Mouse (Mus musculus) CD4-positive helper T cell, adult 2 months (primary cell): Measurements from ENCODE around the gene Pknox2.

ENCODE experiments used
- DNase-seq: peaks from one replicate; pipeline ENCODE4 v3.0.0-alpha.2; 2012; ENCODE audit warnings: low read depth, missing footprints, low spot score

Gene Pknox2

DNA sequence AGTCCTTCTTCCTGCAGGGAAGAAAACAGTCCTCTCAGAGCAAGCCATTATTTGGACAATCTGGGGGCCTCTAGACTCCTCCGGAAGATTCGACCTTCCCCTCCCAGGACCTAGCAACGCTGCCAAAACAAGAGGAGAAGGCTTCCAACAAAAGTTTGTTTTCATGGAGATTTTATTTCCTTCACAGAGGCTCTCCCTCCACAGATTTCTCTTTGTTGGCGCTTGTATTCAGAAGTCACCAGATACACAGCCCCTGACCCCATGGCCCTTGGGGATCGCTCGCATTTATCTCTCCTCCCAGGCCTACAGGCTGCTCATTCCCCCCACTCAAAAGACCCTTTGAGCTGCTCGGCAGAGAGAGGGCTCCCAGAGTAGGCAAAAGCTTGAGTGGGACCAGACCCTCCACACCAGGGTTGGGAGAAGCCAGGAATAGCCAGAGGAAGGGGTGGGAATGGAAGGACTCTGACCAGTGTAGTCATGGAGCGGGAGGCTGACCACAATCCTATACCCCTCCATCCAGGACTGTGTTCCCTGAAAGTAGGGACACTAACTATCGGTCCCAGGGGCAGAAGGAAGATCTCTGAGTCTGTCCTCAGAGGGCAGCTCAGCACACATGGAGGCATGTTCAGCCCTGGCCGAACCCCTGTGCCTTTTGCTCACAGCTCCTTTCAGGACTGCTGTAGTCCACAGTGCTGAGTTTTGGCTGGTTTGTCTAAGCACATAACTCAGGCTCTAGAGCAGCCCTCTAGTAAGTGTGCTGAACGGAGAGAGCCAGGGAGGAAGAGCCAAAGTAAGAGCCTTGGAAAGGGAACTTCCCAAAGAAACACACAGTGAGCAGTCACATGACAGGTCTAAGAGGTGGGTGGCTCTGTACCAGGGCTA is 45.9 kb downstream of the Pknox2 start:
- peak; percentile 3 for DNase-seq

DNA sequence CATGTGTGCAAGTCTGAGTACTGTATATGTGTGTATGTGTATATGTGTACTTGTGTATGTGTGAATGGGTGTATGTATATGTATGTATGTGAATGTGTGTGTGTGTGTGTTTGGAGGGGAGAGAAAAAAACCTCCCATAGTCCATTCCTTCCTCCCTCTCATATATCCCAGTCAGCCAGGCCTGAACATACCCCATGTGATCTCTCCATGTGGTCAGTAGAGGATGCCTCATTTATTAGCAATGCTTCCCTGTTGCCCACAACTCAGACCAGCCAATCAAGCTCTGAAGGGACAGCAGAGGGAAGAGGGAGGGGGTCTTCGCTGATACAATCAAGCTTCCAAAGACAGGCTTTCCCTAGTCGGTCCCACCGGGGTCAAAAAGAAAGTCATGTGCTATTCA is 47.6 kb downstream of the Pknox2 start:
- DNase-seq = no peak

DNA sequence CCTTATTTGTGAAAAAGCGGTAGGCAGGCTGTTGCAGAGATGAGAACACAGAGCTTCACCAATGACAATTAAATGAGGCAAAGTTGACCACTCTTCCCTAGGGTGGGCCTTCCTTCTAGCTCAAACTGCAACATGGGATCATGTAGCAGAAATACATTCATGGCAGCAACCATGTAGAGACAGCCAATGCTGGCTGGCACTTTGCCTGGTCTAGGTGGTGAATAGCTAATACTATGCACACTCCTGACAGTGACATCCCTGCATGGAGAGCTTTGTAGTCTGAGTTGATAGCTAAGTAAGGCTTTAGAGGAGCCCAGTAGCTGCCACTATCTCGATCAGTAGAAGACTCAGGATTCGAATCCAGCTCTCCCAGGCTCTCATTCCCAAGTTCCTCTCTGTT is 48.6 kb downstream of the Pknox2 start:
- no peak for DNase-seq

DNA sequence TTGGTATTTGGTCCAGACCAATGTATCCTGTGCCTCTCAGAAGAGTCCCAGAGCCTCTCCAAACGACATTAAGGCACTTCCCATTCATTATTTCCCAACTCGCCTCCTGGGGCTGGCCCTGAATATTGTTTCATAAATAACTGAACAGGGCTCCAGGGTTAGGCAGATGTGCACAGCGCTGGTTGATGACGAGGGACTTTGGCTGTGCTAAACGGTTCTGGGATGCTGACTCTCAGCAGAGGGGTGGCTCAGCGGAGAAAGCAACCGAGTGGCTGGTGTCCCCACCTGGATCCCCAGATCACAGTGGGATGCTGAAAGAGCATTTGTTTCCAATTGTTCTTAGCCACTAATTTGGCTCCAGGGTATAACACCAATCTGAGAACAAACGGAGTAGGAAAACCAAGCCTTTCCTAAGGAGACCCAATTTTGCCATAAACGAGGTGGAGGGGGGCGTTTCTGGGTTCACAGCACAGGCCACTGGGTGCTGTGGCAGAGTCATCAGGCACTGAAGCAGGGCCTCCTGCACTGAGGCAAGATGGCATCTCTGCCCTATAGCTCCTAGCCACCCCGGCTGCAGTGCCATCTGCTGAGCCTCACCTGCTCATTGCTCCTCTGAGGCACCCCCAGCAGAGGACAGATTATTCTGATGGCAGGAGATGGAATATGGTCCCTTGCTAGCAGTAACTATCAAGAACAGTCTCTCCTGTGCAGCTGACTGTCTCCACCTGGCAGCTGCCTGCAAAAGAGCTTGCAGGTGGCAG is 52.8 kb downstream of the Pknox2 start:
- no peak for DNase-seq

DNA sequence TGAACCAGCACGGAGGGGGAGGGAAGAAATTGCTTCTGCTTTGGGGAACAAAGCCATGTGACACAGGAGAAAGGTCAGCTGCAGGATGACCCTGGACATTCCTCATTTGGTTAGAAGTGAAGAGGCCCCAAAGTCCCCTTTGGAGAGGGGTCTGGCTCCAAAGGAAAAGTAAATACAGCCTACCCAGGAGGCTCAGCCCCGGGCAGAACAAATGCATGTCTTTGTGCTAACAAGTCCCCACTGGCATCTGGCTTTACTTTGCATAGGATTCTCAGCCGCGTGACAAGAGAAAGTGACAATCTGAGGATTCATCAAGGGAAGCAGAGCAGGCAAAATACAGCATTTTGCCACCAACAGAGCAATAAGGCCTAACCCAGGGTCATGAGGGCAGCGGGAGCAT is 54.1 kb downstream of the Pknox2 start:
- DNase-seq = no peak

DNA sequence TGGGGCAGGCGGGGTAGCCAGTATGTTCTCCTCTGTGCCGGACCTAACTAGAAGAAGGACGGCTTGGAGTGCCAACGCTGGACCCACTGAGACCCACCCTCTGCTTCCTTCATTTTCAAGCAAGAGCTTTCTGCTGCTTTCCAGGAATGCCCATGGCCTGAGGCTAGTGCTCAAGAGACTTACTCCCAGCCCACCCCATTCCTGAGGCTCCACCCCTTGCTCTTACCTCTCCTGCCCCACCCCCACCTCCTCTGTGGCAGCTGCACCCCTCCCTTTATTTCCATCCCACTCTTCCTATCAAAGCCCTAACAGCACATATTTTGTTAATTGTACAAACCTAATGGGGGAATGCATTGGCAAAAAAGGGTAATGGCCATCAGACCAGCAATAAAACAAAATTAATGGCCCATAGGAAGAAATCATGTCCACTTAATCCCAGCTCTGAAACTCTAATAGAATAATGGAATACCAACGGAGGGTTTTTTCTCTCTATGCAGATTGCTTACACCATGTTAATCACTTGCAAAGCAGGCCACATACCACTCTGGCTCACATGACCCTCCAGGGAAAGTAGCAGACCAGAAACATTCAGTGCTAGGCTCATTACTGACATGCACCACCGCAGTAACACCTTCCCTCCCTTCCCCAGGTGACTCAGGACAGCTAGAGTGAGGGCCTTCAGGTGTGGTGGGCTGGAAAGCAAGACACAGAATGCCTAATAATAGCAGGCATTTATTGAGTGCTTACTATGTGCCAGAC is 57.1 kb downstream of the Pknox2 start:
- DNase-seq = no peak

DNA sequence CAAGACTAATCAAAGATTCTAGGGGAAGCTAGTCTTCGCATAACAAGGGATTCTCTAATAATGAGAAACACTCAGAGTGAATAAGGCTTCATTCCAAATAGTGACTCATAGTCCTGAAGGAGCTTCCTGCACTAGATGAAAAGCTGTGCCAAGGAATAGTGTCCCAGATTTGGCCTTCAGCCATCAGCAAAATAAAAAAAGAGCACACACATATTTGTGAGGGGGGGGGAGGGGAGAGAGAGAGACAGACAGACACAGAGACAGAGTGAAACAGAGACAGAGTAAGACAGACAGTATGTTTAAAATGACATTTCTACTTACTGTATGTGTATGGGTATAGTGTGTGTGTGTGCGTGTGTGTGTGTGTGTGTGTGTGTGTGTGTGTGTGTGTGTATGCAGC is 61.8 kb downstream of the Pknox2 start:
- no peak for DNase-seq

DNA sequence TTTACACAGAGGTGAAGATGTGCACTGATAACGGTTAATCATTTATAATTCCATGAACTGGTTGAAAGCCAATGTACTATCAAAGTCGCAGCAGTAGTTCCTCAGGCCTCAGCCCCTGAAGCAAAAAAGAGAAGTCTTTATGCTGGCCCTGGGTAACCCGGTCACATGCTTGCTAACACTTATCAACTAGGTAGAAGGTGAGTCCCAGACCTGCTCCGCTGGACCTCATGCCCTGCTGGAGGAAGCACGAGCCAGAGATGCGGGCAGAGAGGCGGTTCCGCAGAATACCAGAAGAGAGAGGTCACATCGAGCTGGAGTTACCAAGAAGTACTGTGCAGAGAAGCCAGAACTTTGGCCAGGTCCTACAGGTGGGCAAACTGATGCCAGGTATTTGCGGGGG is 65.0 kb downstream of the Pknox2 start:
- no peak for DNase-seq

DNA sequence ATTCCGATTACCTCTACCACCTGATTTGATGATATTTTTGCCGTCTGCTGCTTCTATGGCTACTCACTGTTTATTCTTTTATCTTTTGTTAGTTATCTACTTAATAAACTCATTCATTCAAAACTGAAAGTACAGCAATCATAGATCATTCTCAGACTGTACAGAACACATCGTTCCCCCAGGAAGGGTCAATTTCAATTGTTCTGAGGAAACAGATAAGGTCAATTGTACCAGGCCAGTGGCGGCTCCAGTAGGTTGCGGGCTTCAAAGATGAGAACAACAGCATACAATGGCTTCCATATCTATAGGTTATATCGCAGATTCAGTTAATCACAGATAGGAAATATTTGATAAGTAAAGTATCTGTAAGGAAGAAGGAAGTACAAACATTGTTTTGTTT is 66.9 kb downstream of the Pknox2 start:
- no peak for DNase-seq

DNA sequence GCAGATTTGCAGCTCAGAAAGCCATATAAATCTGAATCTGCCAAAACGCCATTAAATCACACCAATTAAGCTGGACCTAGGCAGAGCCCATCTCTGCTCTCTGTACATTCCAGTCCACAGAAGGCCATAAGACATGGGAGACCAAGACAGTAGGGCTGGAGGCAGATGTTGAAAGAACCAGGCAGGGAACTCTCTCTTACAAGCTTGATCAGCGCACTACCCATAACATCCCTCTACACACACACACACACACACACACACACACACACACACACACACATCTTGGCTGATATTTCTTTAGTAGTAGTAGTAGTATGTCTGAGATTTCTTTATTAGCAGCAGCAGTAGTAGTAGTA is 70.2 kb downstream of the Pknox2 start:
- DNase-seq = no peak

DNA sequence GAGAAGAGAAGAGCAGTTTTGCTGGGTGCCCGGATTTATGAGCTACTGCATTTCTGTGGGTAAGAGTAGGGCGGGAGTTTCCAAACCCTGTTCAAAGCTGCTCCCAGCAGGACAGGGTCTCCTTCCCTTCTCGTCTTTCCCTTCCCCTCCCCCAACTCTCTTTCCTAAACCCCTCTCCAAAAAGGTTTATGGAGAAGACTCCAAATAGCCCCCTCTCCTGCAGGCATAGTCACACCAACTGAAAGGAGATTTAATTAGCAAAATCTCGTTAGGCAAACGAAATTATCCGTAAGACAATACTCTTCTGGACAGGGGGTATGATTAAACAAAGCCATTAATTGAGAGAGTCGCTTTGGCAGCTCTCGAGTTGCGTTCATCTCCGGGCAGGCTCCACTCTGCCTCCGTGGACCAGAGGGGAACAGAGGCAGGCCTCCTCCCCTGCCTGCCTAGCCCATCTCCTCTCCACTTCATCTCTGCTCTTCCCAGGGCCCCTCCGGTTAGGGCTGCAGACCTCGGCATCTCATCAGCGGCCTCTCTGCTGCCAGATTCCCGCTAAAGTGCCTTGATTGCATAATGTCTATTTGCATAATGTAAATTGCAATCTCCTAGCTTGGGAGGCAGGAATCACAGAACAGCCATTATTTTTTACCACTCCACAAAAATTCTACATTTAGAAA is 70.7 kb downstream of the Pknox2 start:
- DNase-seq = no peak

DNA sequence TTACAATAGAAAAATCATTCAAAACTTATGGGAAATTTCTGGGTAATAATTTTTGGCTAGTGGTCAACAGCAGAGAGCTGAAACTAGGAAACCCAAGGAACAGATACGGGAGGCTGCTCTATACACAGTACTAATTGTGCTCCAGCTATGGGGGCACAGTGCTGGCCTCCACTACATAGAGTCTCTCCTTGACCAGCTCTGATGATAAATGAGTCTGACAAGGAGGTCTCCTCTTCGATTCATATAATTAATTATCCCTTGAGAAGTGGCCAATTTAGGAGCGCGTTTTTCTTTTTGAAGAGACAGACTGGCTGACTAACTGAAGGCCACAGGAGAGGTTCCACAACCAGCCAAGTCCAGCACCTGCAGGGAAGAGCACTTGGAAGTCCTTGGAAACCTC is 71.3 kb downstream of the Pknox2 start:
- no peak for DNase-seq

DNA sequence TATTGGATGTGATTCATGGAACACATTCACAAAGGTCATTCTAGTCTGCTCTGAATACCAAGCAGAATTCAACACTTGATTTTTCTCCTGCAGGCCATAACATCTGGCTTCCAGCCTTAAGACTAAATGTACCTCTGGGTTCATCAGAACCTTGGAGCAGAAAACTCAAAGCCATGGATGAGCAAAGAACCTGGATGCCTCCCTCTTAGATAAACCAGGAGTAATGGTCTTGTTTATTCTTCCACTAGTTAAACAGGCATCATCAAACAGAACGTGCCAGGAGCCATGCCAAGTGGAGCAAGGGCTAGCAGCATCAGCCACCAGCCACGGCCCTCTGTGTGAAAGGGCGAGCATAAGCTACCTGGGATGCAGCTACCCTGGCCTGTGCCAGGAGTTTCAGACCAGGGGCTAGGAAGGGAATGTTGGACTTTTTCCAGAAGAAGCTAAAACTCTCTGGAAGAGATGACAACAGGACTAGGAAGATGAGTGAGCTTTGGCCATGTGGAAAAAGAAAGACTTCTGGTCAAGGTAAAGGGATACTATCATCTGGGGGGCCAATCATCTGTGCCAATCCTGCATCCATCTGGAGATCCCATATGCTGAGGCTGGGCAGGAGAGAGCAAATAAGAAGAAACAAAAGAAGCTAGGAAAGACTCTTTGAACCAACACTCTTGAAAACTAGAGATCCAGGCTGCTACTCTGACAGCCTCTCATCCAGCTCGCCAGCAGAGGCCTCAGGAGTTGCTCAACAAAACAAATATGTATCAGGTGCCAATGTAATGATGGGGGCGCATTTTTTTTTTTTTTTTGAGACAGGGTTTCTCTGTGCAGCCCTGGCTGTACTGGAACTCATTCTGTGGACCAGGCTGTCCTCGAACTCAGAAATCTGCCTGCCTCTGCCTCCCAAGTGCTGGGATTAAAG is 77.6 kb downstream of the Pknox2 start:
- no peak for DNase-seq

DNA sequence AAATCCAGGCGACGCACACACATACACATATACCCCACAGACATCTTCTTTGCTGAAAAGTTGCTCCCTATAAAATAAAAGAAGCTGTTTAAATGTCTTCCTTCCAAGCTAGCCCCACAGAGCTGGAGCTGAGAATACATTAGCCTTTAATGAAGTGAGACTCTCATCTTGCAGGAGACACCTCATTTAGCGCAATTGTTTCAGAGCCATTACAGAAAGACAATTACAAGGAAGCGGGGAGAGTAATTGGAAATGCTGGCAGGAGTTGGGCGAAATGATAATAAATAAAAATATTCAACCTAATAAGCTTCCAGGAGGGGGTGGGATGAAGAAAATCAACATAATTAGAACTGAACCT is 79.8 kb downstream of the Pknox2 start:
- no peak for DNase-seq

DNA sequence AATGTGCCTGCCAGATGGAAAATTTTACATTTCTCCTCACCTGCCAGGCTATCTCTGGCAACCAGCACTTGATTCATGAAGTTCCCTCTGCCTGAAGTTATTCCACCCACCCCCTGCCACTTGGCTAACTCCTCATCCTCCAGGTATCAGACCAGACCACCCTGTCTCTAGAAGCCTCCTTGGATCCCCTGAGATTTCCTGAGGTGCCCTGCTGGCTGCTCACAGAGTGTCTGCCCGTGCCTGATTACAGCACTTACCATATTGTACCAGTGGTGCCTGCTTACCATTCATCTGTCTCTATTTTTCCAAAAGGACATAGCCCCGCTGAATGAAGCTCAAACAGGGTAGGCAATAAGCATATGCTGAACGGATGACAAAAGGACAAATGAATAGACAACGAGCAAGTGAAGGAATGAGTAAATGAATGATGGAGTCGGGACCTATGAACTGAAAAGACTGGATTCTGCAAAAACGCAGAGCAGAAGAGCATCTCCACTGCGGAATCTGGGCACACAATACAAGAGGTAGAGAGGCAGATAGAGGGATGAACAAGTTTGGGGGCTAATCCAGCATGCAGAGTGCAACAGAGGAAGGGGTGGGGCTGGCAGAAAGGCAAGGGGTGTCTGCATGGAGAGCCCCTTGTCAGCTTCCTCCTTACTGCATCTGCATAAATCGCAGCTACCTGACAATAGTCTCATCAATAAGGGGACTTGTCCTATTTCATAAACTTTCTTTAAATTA is 80.3 kb downstream of the Pknox2 start:
- no peak for DNase-seq

DNA sequence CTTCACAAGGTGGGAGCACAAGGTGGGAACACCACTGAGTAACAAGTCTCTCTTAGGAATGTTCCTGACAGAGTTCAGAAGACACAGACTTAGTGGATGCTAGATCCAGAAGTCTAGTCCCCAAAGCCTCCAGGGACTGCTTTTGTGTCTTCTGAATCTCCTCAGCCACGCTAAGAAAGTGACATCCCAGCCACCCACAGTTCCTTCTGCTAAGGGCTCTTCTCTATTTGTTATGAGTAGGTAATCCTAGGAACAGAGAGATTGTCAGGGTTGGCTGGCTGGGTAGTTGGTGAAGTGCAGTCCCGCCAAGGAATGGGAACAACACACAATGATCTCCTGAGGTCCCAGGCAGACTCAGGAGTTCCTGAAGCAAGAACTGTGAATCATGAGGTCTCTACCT is 85.6 kb downstream of the Pknox2 start:
- DNase-seq = no peak

DNA sequence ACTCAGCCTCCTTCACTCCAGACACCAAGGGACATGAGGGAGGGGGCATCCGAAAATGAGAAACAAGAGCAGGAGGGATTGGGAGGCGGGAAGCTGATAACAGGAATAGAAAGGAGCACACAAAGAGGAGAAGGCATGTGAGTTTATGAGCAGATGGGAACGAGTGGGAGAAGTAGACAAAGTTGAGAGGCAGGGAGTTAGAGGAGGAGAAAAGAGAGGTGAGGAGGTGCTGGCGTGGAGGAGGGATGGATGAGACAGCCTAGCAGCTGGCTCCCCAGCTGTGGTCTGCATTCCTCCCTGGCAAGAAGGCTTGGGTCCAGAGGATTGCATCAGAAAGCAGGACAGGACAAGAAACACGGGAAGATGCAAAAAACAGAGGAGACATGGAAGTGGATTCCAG is 92.5 kb downstream of the Pknox2 start:
- no peak for DNase-seq

DNA sequence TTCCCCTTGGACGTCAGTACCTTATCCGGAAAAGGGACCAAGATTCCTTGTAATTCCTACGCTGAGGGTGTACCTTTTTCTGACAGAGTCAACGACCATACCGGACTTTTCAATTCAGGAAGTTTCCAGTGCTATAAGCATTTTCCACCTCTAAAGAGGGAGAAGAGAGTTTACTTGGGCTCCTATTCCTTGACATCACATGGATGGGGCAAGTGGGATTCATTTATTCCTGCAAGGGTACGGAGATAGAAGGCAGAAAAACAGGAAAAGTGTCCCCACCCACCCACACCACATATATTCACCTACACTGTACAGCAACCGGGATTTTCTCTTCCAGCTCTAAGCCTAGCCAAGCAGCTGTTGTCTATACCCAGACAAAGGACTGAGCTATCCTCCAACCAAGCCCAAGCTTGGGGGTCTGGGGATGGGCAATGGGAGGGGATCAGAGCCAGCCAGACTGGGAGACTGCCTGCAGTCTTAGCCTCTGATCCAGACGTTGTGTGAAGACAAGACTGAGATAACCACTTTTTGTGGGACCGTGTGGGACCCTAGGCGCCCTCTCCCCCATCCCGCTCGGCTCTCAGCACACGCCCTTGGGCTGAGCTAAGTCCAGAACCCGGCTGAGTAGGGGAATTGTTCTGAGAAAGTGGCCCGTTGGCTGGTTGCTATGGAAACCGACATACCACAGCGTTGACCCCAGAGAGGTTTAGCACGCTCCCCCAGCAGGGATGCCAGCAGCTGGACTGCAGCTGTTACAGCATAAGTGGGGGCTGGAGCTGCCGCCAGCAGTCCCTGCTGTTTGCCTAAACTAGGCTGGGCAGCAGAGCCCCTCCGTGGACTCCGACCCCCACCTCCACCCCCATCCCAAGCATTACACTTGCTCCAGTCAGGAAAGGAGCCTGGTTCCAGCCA is 93.3 kb downstream of the Pknox2 start:
- no peak for DNase-seq

DNA sequence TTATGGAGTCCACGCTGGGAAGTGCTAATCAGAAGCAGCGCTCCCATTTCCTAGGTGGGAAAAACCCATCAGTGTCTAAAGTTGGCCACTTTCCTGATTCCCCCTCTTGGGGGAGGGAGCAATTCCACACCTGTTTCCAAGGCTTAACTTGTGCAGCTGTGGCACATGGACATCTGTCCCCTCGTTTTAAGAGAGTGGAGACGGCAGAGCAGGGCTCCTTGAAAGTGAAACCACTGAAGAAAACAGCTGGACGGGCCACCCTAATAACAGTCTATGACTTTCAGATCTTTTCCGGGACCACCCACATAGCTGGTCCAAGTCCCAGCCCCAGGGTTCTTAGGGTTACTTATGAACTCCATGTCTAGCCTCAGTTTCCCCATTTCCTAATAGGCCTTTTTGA is 94.2 kb downstream of the Pknox2 start:
- no peak for DNase-seq
